Mouse (Mus musculus) right cerebral cortex, postnatal 25 days (tissue): Measurements from ENCODE around the gene Trim62.
A peak's percentile ranks its signal among the peaks of the same experiment; 100 is the strongest.

Source experiments
- DNase-seq: peaks from one replicate; pipeline ENCODE4 v3.0.0; 2022

Gene Trim62

GRCm38 (mm10) chr4:128910276-128911063 is 27.1 kb downstream of the Trim62 start:
- no peak for DNase-seq

GRCm38 (mm10) chr4:128912085-128912484 is 28.7 kb downstream of the Trim62 start:
- DNase-seq = no peak

GRCm38 (mm10) chr4:128913794-128914193 is 30.4 kb downstream of the Trim62 start:
- no peak for DNase-seq

- DNase-seq = no peak
Measured at GRCm38 (mm10) chr4:128917119-128917518, 33.7 kb downstream of the Trim62 start.

GRCm38 (mm10) chr4:128917756-128918155 is 34.4 kb downstream of the Trim62 start:
- DNase-seq = no peak

GRCm38 (mm10) chr4:128918187-128918586 is 34.8 kb downstream of the Trim62 start:
- DNase-seq = no peak

- no peak for DNase-seq
Measured at GRCm38 (mm10) chr4:128919106-128919505, 35.7 kb downstream of the Trim62 start.

- no peak for DNase-seq
Measured at GRCm38 (mm10) chr4:128923603-128924002, 40.2 kb downstream of the Trim62 start.

GRCm38 (mm10) chr4:128924841-128925606 is 41.6 kb downstream of the Trim62 start:
- DNase-seq = peak; percentile 84

GRCm38 (mm10) chr4:128932783-128933182 is 49.4 kb downstream of the Trim62 start:
- DNase-seq = no peak

- no peak for DNase-seq
Measured at GRCm38 (mm10) chr4:128935595-128935994, 52.2 kb downstream of the Trim62 start.

GRCm38 (mm10) chr4:128942346-128942745 is 59.0 kb downstream of the Trim62 start:
- no peak for DNase-seq

GRCm38 (mm10) chr4:128946736-128947135 is 63.4 kb downstream of the Trim62 start:
- DNase-seq = no peak

GRCm38 (mm10) chr4:128947326-128947933 is 64.0 kb downstream of the Trim62 start:
- DNase-seq = no peak

GRCm38 (mm10) chr4:128948137-128948674 is 64.8 kb downstream of the Trim62 start:
- no peak for DNase-seq

- peak; percentile 50 for DNase-seq
Measured at GRCm38 (mm10) chr4:128949470-128950005, 66.2 kb downstream of the Trim62 start.

GRCm38 (mm10) chr4:128950461-128950860 is 67.1 kb downstream of the Trim62 start:
- no peak for DNase-seq

- DNase-seq = no peak
Measured at GRCm38 (mm10) chr4:128953851-128954250, 70.5 kb downstream of the Trim62 start.

- DNase-seq = no peak
Measured at GRCm38 (mm10) chr4:128957155-128957911, 74.0 kb downstream of the Trim62 start.

- DNase-seq = no peak
Measured at GRCm38 (mm10) chr4:128958156-128958555, 74.8 kb downstream of the Trim62 start.

- no peak for DNase-seq
Measured at GRCm38 (mm10) chr4:128958849-128959248, 75.5 kb downstream of the Trim62 start.

- no peak for DNase-seq
Measured at GRCm38 (mm10) chr4:128959676-128960075, 76.3 kb downstream of the Trim62 start.
